Mouse (Mus musculus): Measurements from ENCODE around the gene Rufy3. TPM values are rescaled to one million over a fixed set of nuclear protein-coding genes. Genes with fewer than 3 reads are reported as not detected.

Gene Rufy3
- polyA plus RNA-seq, 1 experiment from 2014 or later: 14.3 TPM

DNA sequence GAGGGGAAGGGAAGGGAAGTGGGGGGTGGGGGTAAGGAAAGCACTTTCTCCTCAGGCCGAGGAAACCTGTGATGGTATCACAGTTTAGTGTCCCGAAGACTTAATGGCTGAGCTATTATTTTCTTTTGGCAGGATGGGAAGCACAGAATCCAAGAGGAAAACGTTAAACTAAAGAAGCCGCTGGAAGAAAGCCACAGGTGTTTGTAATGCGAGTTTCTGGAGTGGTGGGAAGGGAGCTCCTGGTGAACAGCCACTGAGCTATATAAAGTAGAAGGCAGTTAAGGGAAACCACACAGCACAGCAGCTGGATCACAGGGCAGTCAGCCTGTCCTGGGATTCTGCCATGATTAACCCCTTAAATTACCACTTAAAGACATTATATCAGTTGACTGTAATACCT lies 80.6 kb downstream of the Rufy3 start:
- DNase-seq (ENCODE audit: low spot score): no peak
- H3K36me3 ChIP-seq: peaks cover 61% of the 10 kb centered on the region
- H3K4me1 ChIP-seq: peaks cover 19% of the 10 kb centered on the region
- H3K9me3 ChIP-seq: no peaks in the 10 kb centered on the region
- WGBS: 68% methylated on average over 5 of the region's 5 CpGs
- H3K4me3 ChIP-seq: no peak overlapping the region
- H3K27ac ChIP-seq: no peak overlapping the region
- no peaks in the 10 kb centered on the region for H3K27me3 ChIP-seq (ENCODE audit: insufficient read depth, poor library complexity, severe bottlenecking)

GRCm38 (mm10) chr5:88649250-88650173 lies 84.7 kb downstream of the Rufy3 start:
- Histone ChIP-seq H3K4me1 (peaks cover 19% of the 10 kb centered on the region), H3K27ac (0 out of 2 replicates have a peak overlapping the region, but pooled peaks have one; percentile 62), H3K27me3 (ENCODE audit: insufficient read depth, poor library complexity, severe bottlenecking) (no peaks in the 10 kb centered on the region), H3K4me3 (no peak overlapping the region), H3K9me3 (no peaks in the 10 kb centered on the region), H3K36me3 (peaks cover 46% of the 10 kb centered on the region)
- DNase-seq (ENCODE audit: low spot score): peak; percentile 78
- 49% methylated on average over 17 of the region's 17 CpGs for WGBS

DNA sequence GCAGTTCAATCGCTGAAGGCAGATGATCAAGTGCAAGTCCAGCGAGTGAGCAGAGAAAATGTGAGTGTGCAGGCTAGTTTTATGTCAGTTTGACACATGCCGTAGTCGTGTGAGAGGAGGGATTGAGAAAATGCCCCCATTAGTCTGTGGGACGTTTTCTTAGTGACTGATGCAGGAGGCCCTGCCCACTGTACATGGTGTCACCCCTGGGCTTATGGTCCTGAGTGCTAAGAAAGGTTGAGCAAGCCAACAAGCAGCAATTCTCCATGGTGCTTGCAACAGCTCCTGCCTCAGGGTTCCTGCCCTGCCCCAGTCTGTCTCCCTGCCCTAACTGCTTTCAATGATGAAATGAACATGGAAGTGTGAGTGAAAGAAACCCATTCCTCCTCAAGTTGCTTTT lies 87.7 kb downstream of the Rufy3 start:
- peaks cover 36% of the 10 kb centered on the region for H3K36me3 ChIP-seq
- 78% methylated on average over 5 of the region's 5 CpGs for WGBS
- H3K9me3 ChIP-seq: no peaks in the 10 kb centered on the region
- H3K4me1 ChIP-seq: peaks cover 26% of the 10 kb centered on the region
- no peaks in the 10 kb centered on the region for H3K27me3 ChIP-seq (ENCODE audit: insufficient read depth, poor library complexity, severe bottlenecking)
- H3K27ac ChIP-seq: no peak overlapping the region
- DNase-seq (ENCODE audit: low spot score): no peak
- H3K4me3 ChIP-seq: no peak overlapping the region

DNA sequence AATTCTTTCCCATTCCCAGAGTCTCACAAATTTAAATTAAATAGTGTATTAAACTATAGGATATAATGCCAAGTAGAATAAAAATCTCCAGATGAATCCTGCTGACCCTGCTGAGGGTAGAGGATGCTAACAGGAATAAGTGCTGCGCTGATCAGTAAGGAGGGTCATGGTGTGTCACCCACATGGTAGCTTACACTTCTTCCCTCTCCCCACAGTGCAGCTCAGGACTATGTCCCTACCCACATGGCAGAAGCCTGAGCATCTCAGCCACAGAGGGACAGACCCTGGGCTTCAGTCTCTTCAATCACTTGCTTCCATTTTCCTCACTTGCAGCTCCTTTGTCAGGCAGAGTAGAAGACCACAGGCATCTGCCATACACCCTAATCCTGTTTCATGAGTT lies 93.0 kb downstream of the Rufy3 start:
- H3K4me1 ChIP-seq: peaks cover 7% of the 10 kb centered on the region; the same call in 1 of the 2 replicates
- H3K9me3 ChIP-seq: no peaks in the 10 kb centered on the region
- no peak for DNase-seq (ENCODE audit: low spot score)
- H3K27ac ChIP-seq: no peak overlapping the region
- no peak overlapping the region for H3K4me3 ChIP-seq
- no peaks in the 10 kb centered on the region for H3K27me3 ChIP-seq (ENCODE audit: insufficient read depth, poor library complexity, severe bottlenecking)
- peaks cover 64% of the 10 kb centered on the region for H3K36me3 ChIP-seq
- WGBS: 100% methylated on average over 1 of the region's 1 CpGs

DNA sequence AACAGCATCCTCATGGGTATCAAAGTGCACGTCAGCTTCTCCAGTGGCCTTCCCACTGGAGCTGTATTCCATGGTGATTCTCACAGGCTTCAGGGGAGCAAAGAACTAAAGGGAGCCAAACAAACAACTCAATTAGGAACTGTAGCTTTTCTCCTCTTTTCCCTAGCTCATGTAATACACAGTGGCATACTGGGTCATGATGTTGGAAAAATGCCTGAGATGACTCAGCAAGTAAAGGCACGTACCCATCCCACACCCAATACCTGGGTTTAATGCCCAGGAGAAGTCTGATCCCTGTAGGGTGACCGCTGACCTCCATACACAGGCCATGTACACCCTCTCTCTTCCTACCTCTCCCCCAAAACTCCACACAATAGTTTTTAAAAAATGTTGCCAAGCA lies 98.3 kb downstream of the Rufy3 start:
- Histone ChIP-seq H3K9me3 (no peaks in the 10 kb centered on the region), H3K4me1 (no peaks in the 10 kb centered on the region), H3K36me3 (peaks cover 98% of the 10 kb centered on the region), H3K27ac (no peak overlapping the region), H3K27me3 (ENCODE audit: insufficient read depth, poor library complexity, severe bottlenecking) (no peaks in the 10 kb centered on the region), H3K4me3 (no peak overlapping the region)
- WGBS: 93% methylated on average over 3 of the region's 3 CpGs
- no peak for DNase-seq (ENCODE audit: low spot score)

DNA sequence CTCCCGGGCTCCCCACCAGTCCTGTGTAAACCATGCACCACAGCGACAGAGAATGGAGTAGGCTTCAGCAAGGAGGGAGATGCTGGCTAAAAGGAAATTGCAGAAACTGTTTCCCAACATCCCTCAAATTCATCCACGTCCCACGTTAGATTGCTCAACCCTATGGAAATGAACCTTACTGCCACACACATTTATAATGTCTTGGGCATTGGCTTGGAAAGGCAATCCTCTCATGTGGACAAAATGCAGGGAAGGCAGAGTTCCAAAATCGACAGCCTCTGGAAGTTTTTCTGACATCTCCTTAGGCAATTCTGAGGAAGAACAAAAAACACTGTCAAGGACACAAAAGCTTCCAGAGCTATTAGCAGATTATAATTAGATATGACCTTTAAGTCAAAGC lies 99.0 kb downstream of the Rufy3 start:
- Histone ChIP-seq H3K4me3 (no peak overlapping the region), H3K4me1 (no peaks in the 10 kb centered on the region), H3K27me3 (ENCODE audit: insufficient read depth, poor library complexity, severe bottlenecking) (no peaks in the 10 kb centered on the region), H3K27ac (no peak overlapping the region), H3K36me3 (peaks cover 98% of the 10 kb centered on the region), H3K9me3 (no peaks in the 10 kb centered on the region)
- DNase-seq (ENCODE audit: low spot score): no peak
- WGBS: 89% methylated on average over 5 of the region's 5 CpGs

DNA sequence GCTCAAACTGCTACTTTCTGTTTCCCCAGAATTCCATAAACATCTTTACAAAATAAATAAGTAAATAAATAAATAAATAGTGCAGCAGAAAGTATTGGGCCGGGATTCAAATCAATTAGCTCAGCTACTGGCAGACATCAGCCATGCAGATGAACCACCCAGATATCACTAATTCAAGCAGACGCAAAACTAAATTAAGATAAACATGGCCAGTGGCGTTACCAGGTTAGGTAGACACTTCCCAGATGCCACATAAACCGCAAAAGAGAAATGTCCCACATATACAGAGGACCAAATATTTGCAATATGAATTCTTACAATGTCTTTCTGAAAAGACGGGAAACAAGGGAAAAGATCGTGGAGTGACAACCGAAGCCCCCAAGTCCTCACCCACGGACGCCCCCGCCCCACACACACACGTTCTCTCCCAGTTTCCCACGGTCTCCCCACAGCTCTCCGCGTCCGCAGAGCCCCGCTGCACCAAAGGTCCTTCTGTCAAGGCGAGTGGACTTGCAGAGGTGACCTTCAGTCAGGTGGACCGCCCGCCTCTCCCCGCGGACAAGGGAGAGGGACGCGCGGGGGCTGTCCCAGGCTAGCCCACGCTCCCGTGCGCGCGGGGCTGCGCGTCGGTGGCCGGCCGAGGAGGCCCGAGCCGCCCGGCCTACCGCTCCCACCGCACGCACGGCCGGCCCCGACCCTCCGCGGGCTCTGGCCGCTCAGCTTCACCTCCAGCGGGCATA lies 110.0 kb downstream of the Rufy3 start:
- Histone ChIP-seq H3K27me3 (ENCODE audit: insufficient read depth, poor library complexity, severe bottlenecking) (no peaks in the 10 kb centered on the region), H3K4me1 (peaks cover 19% of the 10 kb centered on the region; the same call in 1 of the 2 replicates), H3K4me3 (peak overlapping the region; percentile 94), H3K27ac (peak overlapping the region; percentile 99), H3K9me3 (no peaks in the 10 kb centered on the region), H3K36me3 (peaks cover 35% of the 10 kb centered on the region)
- under 1% methylated on average over 47 of the region's 47 CpGs for WGBS
- DNase-seq (ENCODE audit: low spot score): peak; percentile 79

DNA sequence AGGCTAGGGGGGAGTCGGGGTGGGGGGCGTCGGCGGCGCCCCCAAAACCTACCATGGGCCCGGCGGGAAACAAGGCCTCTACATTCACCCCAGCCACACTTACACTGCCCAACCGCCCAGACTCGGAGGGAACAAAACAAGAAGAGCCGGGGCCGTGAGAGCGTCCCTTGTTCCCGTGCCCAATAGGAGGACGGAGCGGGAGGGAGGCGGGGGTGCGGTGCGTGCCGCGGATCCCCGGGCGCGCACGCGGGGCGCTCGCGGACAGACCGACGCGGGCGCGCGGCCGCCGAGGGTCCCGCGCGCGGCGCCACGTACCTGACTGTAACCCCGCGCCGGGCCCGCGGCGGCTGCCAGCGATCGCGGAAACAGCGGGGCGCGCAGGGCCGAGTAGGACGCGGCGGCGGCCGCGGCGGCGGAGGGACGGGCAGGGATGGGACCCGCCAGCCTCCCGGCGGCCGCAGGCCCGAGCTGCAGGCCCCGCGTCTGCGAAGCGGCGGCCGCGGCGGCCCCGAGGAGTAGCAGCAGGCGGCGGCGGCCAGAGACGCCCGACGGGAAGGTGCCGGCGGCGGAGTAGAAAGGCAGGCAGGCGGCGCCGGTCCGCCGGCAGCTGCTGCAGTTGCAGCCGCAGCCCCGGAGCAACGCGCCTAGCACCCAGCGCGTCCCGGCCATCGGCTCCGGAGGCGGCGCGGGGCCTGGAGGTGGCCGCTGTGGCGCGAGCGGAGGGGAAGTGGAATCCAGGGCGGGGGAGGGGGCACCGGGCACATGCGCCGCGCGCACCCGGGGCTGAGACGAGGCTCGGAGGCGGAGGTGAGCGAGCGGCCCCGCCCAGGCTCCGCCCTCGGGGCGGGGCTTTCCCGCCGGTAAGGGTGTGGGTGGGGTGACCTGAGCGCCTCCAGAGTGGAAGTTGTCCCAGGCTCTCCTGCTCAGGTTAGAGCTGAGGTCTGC lies 110.9 kb downstream of the Rufy3 start, which contains the start of gene Grsf1:
Gene Grsf1 (minus strand): TSS at position 729 of the 945 bp plus-strand sequence.
- Histone ChIP-seq H3K9me3 (no peaks in the 10 kb centered on the region), H3K27me3 (ENCODE audit: insufficient read depth, poor library complexity, severe bottlenecking) (no peaks in the 10 kb centered on the region), H3K4me3 (peak within 1 kb of the TSS; percentile 94), H3K27ac (peak within 1 kb of the TSS; percentile 99), H3K36me3 (peaks cover 27% of the 10 kb centered on the region), H3K4me1 (peaks cover 19% of the 10 kb centered on the region; the same call in 1 of the 2 replicates)
- DNase-seq (ENCODE audit: low spot score): peak; percentile 95
- WGBS: under 1% methylated on average over 113 of the region's 127 CpGs

DNA sequence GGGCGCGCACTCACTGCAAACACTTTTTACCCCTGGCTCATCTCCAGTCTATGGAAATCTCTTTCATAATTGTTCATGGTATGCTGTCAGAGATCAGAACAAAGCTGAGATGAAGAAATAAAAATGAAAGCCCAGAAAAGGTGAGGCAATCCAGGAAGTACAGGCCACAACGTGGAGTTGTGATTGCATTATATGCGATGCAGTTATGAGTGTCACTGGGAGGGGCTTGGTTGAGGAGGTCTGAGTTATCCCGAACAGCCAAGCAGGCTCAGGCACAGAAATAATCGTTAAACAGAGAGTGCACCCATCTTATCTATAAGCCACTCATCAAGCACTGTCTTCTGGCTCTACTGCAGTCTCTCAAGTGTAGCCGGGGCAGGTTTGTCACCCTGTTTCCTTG lies 114.1 kb downstream of the Rufy3 start:
- H3K27me3 ChIP-seq (ENCODE audit: insufficient read depth, poor library complexity, severe bottlenecking): no peaks in the 10 kb centered on the region
- peaks cover 12% of the 10 kb centered on the region; the same call in 1 of the 2 replicates for H3K4me1 ChIP-seq
- no peaks in the 10 kb centered on the region for H3K9me3 ChIP-seq
- WGBS: 45% methylated on average over 7 of the region's 7 CpGs
- no peak for DNase-seq (ENCODE audit: low spot score)
- H3K36me3 ChIP-seq: no peaks in the 10 kb centered on the region
- no peak overlapping the region for H3K4me3 ChIP-seq
- H3K27ac ChIP-seq: no peak overlapping the region

DNA sequence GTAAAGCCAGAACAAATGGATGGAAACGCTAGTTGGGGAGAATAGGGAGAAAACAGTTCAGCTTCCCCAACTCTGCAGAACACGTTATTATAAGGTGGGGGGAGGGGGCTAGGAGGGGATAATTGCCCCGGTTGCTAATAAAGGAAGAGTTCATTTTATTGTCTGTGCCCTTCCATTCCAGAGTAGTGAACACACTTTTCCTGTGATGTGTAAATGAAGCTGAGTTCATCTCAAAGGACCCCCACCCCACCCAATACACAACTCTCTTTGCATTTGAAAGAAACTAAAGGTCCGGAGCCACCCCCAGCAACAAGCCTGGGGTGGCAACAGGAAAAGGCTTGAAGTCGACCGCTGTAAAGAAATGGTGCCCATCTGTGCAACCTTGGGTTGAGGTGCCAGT lies 114.5 kb downstream of the Rufy3 start:
- Histone ChIP-seq H3K9me3 (no peaks in the 10 kb centered on the region), H3K4me3 (no peak overlapping the region), H3K36me3 (no peaks in the 10 kb centered on the region), H3K4me1 (peaks cover 12% of the 10 kb centered on the region; the same call in 1 of the 2 replicates), H3K27me3 (ENCODE audit: insufficient read depth, poor library complexity, severe bottlenecking) (no peaks in the 10 kb centered on the region), H3K27ac (no peak overlapping the region)
- 29% methylated on average over 6 of the region's 6 CpGs for WGBS
- DNase-seq (ENCODE audit: low spot score): no peak

DNA sequence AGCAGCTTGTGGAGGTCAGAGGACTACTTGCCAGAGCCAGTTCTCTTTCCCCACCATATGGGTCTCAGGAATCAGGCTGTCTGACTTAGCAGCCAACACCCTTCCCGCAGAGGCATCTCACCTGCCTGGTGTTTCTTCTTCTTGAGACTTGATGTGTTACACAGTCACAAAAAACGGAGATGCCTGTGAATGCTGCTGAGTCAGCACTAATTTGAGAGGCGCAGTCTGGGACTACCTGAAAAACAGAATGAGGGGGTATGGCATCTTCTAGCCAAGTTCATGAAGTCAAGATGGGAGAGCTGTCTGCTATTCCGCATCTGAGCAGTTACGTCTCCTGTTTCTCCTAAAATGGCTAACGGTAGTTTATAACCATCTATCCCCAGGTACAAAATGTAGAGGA lies 115.7 kb downstream of the Rufy3 start:
- H3K36me3 ChIP-seq: no peaks in the 10 kb centered on the region
- no peak for DNase-seq (ENCODE audit: low spot score)
- H3K4me3 ChIP-seq: no peak overlapping the region
- H3K27me3 ChIP-seq (ENCODE audit: insufficient read depth, poor library complexity, severe bottlenecking): peaks cover 8% of the 10 kb centered on the region; the same call in 1 of the 2 replicates
- WGBS: 83% methylated on average over 6 of the region's 6 CpGs
- no peak overlapping the region for H3K27ac ChIP-seq
- H3K9me3 ChIP-seq: no peaks in the 10 kb centered on the region
- peaks cover 16% of the 10 kb centered on the region for H3K4me1 ChIP-seq

DNA sequence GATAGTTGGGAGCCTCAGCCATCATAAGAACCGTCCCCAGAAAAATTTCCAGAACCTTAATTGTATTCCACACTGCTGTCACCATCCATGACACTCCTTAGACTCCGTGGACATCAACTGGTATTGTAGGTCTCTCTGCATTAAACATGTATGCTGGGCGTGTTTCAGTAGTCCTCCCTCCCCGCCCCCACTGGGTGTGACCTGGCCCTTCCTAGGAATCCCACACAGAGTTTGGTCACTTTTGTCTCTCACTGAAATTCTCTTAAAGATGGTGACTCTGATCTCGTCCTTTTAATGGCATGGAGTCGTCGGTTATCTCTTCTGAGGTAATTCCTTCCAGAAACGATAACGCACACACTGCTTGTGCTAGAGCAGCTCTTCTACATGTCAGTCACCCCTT lies 118.9 kb downstream of the Rufy3 start:
- DNase-seq (ENCODE audit: low spot score): no peak
- peaks cover 8% of the 10 kb centered on the region; the same call in 1 of the 2 replicates for H3K27me3 ChIP-seq (ENCODE audit: insufficient read depth, poor library complexity, severe bottlenecking)
- H3K27ac ChIP-seq: no peak overlapping the region
- no peaks in the 10 kb centered on the region for H3K9me3 ChIP-seq
- peaks cover 16% of the 10 kb centered on the region for H3K4me1 ChIP-seq
- no peak overlapping the region for H3K4me3 ChIP-seq
- 58% methylated on average over 9 of the region's 9 CpGs for WGBS
- no peaks in the 10 kb centered on the region for H3K36me3 ChIP-seq
